25 mouse cellular contexts compared by ENCODE assay signal in genomic region chr13:90742615-90743402, GRCm38 (mm10).
DNase-seq lines count a peak whose midpoint lies in the region; ATAC-seq and TF ChIP-seq lines count a peak whose summit lies in the region.
"Had no signal": no experiment of that assay in that cellular context is flagged by ENCODE, and none has a peak within 500 bp of the region (broad histone marks: within the 10 kb centered on the region; RNA-seq: fewer than 3 reads in every experiment).

No protein-coding gene starts in this region.

- H3K27ac ChIP-seq in midbrain, embryonic 13.5 days: no peak overlapping the region
- H3K27ac ChIP-seq in midbrain, embryonic 15.5 days: no peak overlapping the region
- H3K27ac ChIP-seq in hindbrain, embryonic 15.5 days (replicated peaks): no peak overlapping the region
- no peak overlapping the region for H3K27ac ChIP-seq in forebrain, postnatal 0 days (ENCODE audit: low read depth, low read length)
- H3K27ac ChIP-seq: heart, embryonic 15.5 days; kidney, embryonic 15.5 days; left cerebral cortex, adult 2 months; limb, embryonic 12.5 days; liver, embryonic 14.5 days; lung, embryonic 15.5 days had no signal

- H3K4me1 ChIP-seq in midbrain, embryonic 13.5 days (replicated peaks): no peaks in the 10 kb centered on the region
- no peaks in the 10 kb centered on the region for H3K4me1 ChIP-seq in midbrain, embryonic 15.5 days
- no peaks in the 10 kb centered on the region for H3K4me1 ChIP-seq in hindbrain, embryonic 15.5 days (replicated peaks)
- H3K4me1 ChIP-seq in forebrain, postnatal 0 days (ENCODE audit: insufficient read depth): no peaks in the 10 kb centered on the region
- H3K4me1 ChIP-seq: kidney, embryonic 15.5 days; lung, embryonic 15.5 days had no signal

- H3K4me2 ChIP-seq in midbrain, embryonic 13.5 days (replicated peaks): no peak overlapping the region
- no peak overlapping the region for H3K4me2 ChIP-seq in midbrain, embryonic 15.5 days
- no peak overlapping the region for H3K4me2 ChIP-seq in hindbrain, embryonic 15.5 days
- no peak overlapping the region for H3K4me2 ChIP-seq in forebrain, postnatal 0 days (ENCODE audit: low read depth)
- H3K4me2 ChIP-seq: heart, embryonic 15.5 days; kidney, embryonic 15.5 days; limb, embryonic 12.5 days; lung, embryonic 15.5 days had no signal

- H3K9ac ChIP-seq in midbrain, embryonic 13.5 days (replicated peaks): no peak overlapping the region
- no peak overlapping the region for H3K9ac ChIP-seq in midbrain, embryonic 15.5 days
- no peak overlapping the region for H3K9ac ChIP-seq in hindbrain, embryonic 15.5 days
- H3K9ac ChIP-seq in forebrain, postnatal 0 days: no peak overlapping the region
- H3K9ac ChIP-seq: heart, embryonic 15.5 days; kidney, embryonic 15.5 days; limb, embryonic 12.5 days; liver, embryonic 14.5 days; lung, embryonic 15.5 days had no signal

- no peaks in the 10 kb centered on the region for H3K27me3 ChIP-seq in midbrain, embryonic 13.5 days
- no peaks in the 10 kb centered on the region for H3K27me3 ChIP-seq in midbrain, embryonic 15.5 days (replicated peaks)
- H3K27me3 ChIP-seq in hindbrain, embryonic 15.5 days: no peaks in the 10 kb centered on the region
- no peaks in the 10 kb centered on the region for H3K27me3 ChIP-seq in forebrain, postnatal 0 days (ENCODE audit: insufficient read depth, low read length)
- H3K27me3 ChIP-seq: heart, embryonic 15.5 days; kidney, embryonic 15.5 days; limb, embryonic 12.5 days; lung, embryonic 15.5 days had no signal

- TF ChIP-seq CTCF in forebrain, postnatal 0 days (IDR thresholded peaks at IDR 0.05; ENCODE audit: low read depth): no peak

- no peak overlapping the region for H3K4me3 ChIP-seq in midbrain, embryonic 13.5 days (replicated peaks)
- no peak overlapping the region for H3K4me3 ChIP-seq in midbrain, embryonic 15.5 days
- no peak overlapping the region for H3K4me3 ChIP-seq in hindbrain, embryonic 15.5 days
- no peak overlapping the region for H3K4me3 ChIP-seq in forebrain, postnatal 0 days (ENCODE audit: low read depth, low read length)
- H3K4me3 ChIP-seq: heart, embryonic 15.5 days; kidney, embryonic 15.5 days; left cerebral cortex, adult 2 months; limb, embryonic 12.5 days; lung, embryonic 15.5 days had no signal

- WGBS in midbrain, embryonic 13.5 days: 73% methylated on average over 4 of the region's 4 CpGs
- 76% methylated on average over 4 of the region's 4 CpGs for WGBS in midbrain, embryonic 15.5 days
- WGBS in hindbrain, embryonic 15.5 days: 66% methylated on average over 4 of the region's 4 CpGs
- 76% methylated on average over 4 of the region's 4 CpGs for WGBS in forebrain, postnatal 0 days

- no peak for ATAC-seq in cerebellum, adult (ENCODE audit: insufficient number of reproducible peaks, low FRiP score, low TSS enrichment)
- peak; percentile 55; the same call in 1 of the 2 replicates for ATAC-seq in midbrain, embryonic 13.5 days
- ATAC-seq in midbrain, embryonic 15.5 days (replicated peaks): no peak
- peak; percentile 66 for ATAC-seq in hindbrain, embryonic 15.5 days (ENCODE audit: low FRiP score, low read depth)
- no peak for ATAC-seq in frontal cortex, adult (ENCODE audit: low TSS enrichment)
- no peak for ATAC-seq in forebrain, postnatal 0 days
- ATAC-seq: activated CD4-positive, CD25-positive, alpha-beta regulatory T cell, adult 4 months; CD4-positive, CD25-positive, alpha-beta regulatory T cell, adult 4 months; intestine, postnatal 0 days had no signal

- no peaks in the 10 kb centered on the region for H3K9me3 ChIP-seq in midbrain, embryonic 13.5 days
- H3K9me3 ChIP-seq in midbrain, embryonic 15.5 days: no peaks in the 10 kb centered on the region
- H3K9me3 ChIP-seq in hindbrain, embryonic 15.5 days: no peaks in the 10 kb centered on the region
- no peaks in the 10 kb centered on the region for H3K9me3 ChIP-seq in forebrain, postnatal 0 days (ENCODE audit: low read length)
- H3K9me3 ChIP-seq: heart, embryonic 15.5 days; kidney, embryonic 15.5 days; limb, embryonic 12.5 days; lung, embryonic 15.5 days had no signal

- peak; percentile 22 to 39 for DNase-seq in cerebellum, postnatal 10 days
- DNase-seq in forebrain, postnatal 0 days: no peak
- no peak for DNase-seq in spleen, adult 12 weeks (ENCODE audit: low spot score)
- DNase-seq: adrenal gland, postnatal 10 days; cerebellum, adult 11-12 months; cerebellum, postnatal 36 days; heart, adult 18-20 months; kidney, postnatal 4 days; layer of hippocampus, adult 9-11 months; lung, postnatal 4 days; thymus, postnatal 4 days had no signal

- no peaks in the 10 kb centered on the region for H3K36me3 ChIP-seq in midbrain, embryonic 13.5 days
- H3K36me3 ChIP-seq in midbrain, embryonic 15.5 days (replicated peaks): no peaks in the 10 kb centered on the region
- no peaks in the 10 kb centered on the region for H3K36me3 ChIP-seq in hindbrain, embryonic 15.5 days
- no peaks in the 10 kb centered on the region for H3K36me3 ChIP-seq in forebrain, postnatal 0 days (ENCODE audit: insufficient read depth)
- H3K36me3 ChIP-seq: heart, embryonic 15.5 days; kidney, embryonic 15.5 days; limb, embryonic 12.5 days; lung, embryonic 15.5 days had no signal

Comparison
In these comparisons a context has a peak if more than half of its experiments do, and no peak if none do; other contexts are left out.
1. ATAC-seq: peak in midbrain, embryonic 13.5 days (single experiment) and hindbrain, embryonic 15.5 days (single experiment); none in cerebellum, adult (single experiment), midbrain, embryonic 15.5 days (single experiment), frontal cortex, adult (single experiment) and forebrain, postnatal 0 days (single experiment).
2. DNase-seq: peak in cerebellum, postnatal 10 days (2 of 2); none in forebrain, postnatal 0 days (single experiment) and spleen, adult 12 weeks (single experiment).